Mouse (Mus musculus): ENCODE measurements at regions not wholly inside any gene's neighbourhood (a gene's known extent, or its start where the extent isn't known, plus 50 kb on each side); places are given as distances from the start of the nearest gene placed in this dataset.

DNA sequence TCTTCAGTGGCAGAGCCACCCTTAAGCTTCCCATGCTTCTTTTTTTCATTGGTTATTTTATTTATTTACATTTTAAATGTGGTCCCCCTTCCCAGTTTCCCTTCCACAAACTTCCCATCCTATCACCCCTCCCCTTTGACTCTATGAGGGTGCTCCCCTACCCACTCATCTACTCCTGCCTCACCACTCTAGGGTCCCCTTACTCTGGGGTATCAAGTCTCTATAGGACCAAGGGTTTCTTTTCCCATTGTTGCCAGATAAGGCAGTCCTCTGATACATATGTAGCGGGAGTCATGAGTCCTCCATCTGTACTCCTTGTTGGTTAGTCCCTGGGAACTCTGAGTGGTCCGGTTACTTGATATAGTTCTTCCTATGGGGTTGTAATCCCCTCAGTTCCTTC lies 110.6 kb upstream of the Fgf10 start:
- H3K9me3 ChIP-seq (replicated peaks; ENCODE audit: control insufficient read depth, insufficient read depth, low read length, poor library complexity, severe bottlenecking): no peaks in the 10 kb centered on the region
- no peak overlapping the region for H3K27ac ChIP-seq (ENCODE audit: insufficient read depth, low read length)
- TF ChIP-seq CTCF (IDR thresholded peaks at IDR 0.05; ENCODE audit: low read depth, low read length): no peak
- no peak for TF ChIP-seq EP300 (IDR thresholded peaks at IDR 0.05; ENCODE audit: insufficient read depth, low read depth, low read length)
- TF ChIP-seq POLR2A (IDR thresholded peaks at IDR 0.05; ENCODE audit: insufficient read depth, low read length): no peak
- no peaks in the 10 kb centered on the region for H3K27me3 ChIP-seq (ENCODE audit: control insufficient read depth, insufficient read depth, low read length, poor library complexity, severe bottlenecking)
- H3K4me3 ChIP-seq (ENCODE audit: low read depth, low read length): no peak overlapping the region
- H3K4me1 ChIP-seq (ENCODE audit: control insufficient read depth, insufficient read depth, low read length): no peaks in the 10 kb centered on the region
- no peaks in the 10 kb centered on the region for H3K36me3 ChIP-seq (ENCODE audit: control insufficient read depth, insufficient read depth, low read length, poor library complexity, severe bottlenecking)
- no peak overlapping the region for H3K9ac ChIP-seq (ENCODE audit: low read depth, poor library complexity, severe bottlenecking)

DNA sequence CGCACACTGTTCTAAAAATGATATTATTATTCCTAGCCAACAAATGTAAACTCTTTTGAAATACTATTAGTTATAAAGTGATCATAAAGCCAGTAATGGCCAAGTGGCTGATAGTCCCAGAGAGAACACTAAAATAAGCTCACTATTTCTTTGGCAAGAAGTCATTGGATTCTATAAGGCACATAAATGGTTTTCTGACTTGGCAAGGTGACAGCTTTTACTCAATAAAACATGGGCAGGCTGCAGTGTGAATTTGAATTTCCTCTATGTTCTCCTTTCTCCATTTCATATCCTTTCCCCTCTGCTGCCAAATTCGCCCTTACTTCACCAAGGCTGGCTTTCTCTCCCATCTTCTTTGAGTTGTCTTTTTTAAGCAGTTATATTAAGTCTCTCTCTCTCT lies 117.6 kb upstream of the Fgf10 start:
- no peaks in the 10 kb centered on the region for H3K4me1 ChIP-seq (ENCODE audit: control insufficient read depth, insufficient read depth, low read length)
- H3K27ac ChIP-seq (ENCODE audit: insufficient read depth, low read length): no peak overlapping the region
- TF ChIP-seq EP300 (IDR thresholded peaks at IDR 0.05; ENCODE audit: insufficient read depth, low read depth, low read length): no peak
- no peak for TF ChIP-seq CTCF (IDR thresholded peaks at IDR 0.05; ENCODE audit: low read depth, low read length)
- TF ChIP-seq POLR2A (IDR thresholded peaks at IDR 0.05; ENCODE audit: insufficient read depth, low read length): no peak
- H3K9ac ChIP-seq (ENCODE audit: low read depth, poor library complexity, severe bottlenecking): no peak overlapping the region
- no peak overlapping the region for H3K4me3 ChIP-seq (ENCODE audit: low read depth, low read length)
- H3K9me3 ChIP-seq (replicated peaks; ENCODE audit: control insufficient read depth, insufficient read depth, low read length, poor library complexity, severe bottlenecking): no peaks in the 10 kb centered on the region
- no peaks in the 10 kb centered on the region for H3K36me3 ChIP-seq (ENCODE audit: control insufficient read depth, insufficient read depth, low read length, poor library complexity, severe bottlenecking)
- no peaks in the 10 kb centered on the region for H3K27me3 ChIP-seq (ENCODE audit: control insufficient read depth, insufficient read depth, low read length, poor library complexity, severe bottlenecking)

DNA sequence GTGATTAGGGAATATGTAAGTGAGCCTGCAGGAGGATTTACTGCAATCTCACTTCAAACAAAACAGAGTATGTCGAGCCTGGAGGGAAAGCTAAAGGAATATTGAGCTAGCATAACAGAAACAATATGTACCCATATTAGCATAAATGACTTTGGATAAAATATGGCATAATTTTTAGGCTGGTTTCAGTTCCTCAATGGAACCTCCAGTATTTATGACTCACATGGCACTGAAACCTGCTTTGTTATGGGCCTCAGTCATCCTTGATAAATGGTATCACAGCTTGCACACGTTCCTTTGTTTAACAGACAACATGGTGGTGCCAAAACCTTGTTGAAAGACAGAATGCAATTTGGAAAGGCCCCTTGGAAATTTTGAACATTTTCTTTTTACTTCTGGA lies 130.8 kb upstream of the Fgf10 start:
- H3K27me3 ChIP-seq (ENCODE audit: control insufficient read depth, insufficient read depth, low read length, poor library complexity, severe bottlenecking): no peaks in the 10 kb centered on the region
- no peak overlapping the region for H3K9ac ChIP-seq (ENCODE audit: low read depth, poor library complexity, severe bottlenecking)
- H3K4me3 ChIP-seq (ENCODE audit: low read depth, low read length): no peak overlapping the region
- H3K9me3 ChIP-seq (replicated peaks; ENCODE audit: control insufficient read depth, insufficient read depth, low read length, poor library complexity, severe bottlenecking): no peaks in the 10 kb centered on the region
- no peak for TF ChIP-seq EP300 (IDR thresholded peaks at IDR 0.05; ENCODE audit: insufficient read depth, low read depth, low read length)
- TF ChIP-seq POLR2A (IDR thresholded peaks at IDR 0.05; ENCODE audit: insufficient read depth, low read length): no peak
- no peak for TF ChIP-seq CTCF (IDR thresholded peaks at IDR 0.05; ENCODE audit: low read depth, low read length)
- H3K36me3 ChIP-seq (ENCODE audit: control insufficient read depth, insufficient read depth, low read length, poor library complexity, severe bottlenecking): no peaks in the 10 kb centered on the region
- no peak overlapping the region for H3K27ac ChIP-seq (ENCODE audit: insufficient read depth, low read length)
- H3K4me1 ChIP-seq (ENCODE audit: control insufficient read depth, insufficient read depth, low read length): no peaks in the 10 kb centered on the region

DNA sequence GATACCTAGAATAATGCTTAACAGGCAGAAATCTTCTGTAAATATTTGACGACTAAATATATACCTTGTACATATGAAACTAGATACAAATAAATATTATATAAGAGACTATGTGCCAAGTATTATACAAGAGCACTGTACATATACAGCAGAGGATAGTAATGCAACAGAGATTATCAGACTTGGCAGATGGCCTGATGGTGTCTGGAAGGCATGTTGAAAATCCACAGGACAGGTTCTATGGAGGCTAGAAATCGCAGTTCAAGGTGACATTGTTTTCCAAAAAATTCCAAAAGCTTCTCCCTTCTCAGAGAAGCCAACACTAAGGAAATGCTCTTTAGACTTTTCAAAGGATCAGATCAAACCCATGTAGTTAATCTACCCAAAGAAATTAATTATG lies 126.9 kb upstream of the Mrps30 start:
- H3K9ac ChIP-seq (ENCODE audit: low read depth, poor library complexity, severe bottlenecking): no peak overlapping the region
- no peaks in the 10 kb centered on the region for H3K27me3 ChIP-seq (ENCODE audit: control insufficient read depth, insufficient read depth, low read length, poor library complexity, severe bottlenecking)
- no peaks in the 10 kb centered on the region for H3K36me3 ChIP-seq (ENCODE audit: control insufficient read depth, insufficient read depth, low read length, poor library complexity, severe bottlenecking)
- TF ChIP-seq POLR2A (IDR thresholded peaks at IDR 0.05; ENCODE audit: insufficient read depth, low read length) (no peak), EP300 (IDR thresholded peaks at IDR 0.05; ENCODE audit: insufficient read depth, low read depth, low read length) (no peak), CTCF (IDR thresholded peaks at IDR 0.05; ENCODE audit: low read depth, low read length) (no peak)
- no peak overlapping the region for H3K27ac ChIP-seq (ENCODE audit: insufficient read depth, low read length)
- H3K4me3 ChIP-seq (ENCODE audit: low read depth, low read length): no peak overlapping the region
- H3K9me3 ChIP-seq (replicated peaks; ENCODE audit: control insufficient read depth, insufficient read depth, low read length, poor library complexity, severe bottlenecking): no peaks in the 10 kb centered on the region
- H3K4me1 ChIP-seq (ENCODE audit: control insufficient read depth, insufficient read depth, low read length): no peaks in the 10 kb centered on the region

DNA sequence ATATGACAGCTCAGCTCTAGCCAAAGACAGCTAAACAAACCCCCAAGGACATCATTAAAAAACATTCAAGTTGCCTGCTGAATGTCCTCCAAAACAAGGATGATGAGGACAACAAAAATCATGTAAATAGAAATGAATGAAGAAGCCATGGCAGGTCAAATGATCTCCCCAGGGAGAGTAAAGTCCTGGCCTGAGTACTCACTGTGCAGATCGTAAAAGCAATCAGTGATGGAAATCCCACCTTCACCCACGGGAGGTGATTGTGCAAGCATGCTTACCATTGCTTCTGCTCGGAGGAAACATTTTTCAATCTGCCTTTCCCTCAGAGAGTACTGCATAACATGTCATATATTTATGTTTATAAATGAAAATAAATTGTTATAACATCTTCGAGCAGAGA lies 119.1 kb upstream of the Mrps30 start:
- Histone ChIP-seq H3K4me1 (ENCODE audit: control insufficient read depth, insufficient read depth, low read length) (no peaks in the 10 kb centered on the region), H3K4me3 (ENCODE audit: low read depth, low read length) (no peak overlapping the region), H3K27me3 (ENCODE audit: control insufficient read depth, insufficient read depth, low read length, poor library complexity, severe bottlenecking) (no peaks in the 10 kb centered on the region), H3K9ac (ENCODE audit: low read depth, poor library complexity, severe bottlenecking) (no peak overlapping the region), H3K36me3 (ENCODE audit: control insufficient read depth, insufficient read depth, low read length, poor library complexity, severe bottlenecking) (no peaks in the 10 kb centered on the region), H3K9me3 (replicated peaks; ENCODE audit: control insufficient read depth, insufficient read depth, low read length, poor library complexity, severe bottlenecking) (no peaks in the 10 kb centered on the region), H3K27ac (ENCODE audit: insufficient read depth, low read length) (no peak overlapping the region)
- TF ChIP-seq EP300 (IDR thresholded peaks at IDR 0.05; ENCODE audit: insufficient read depth, low read depth, low read length) (no peak), CTCF (IDR thresholded peaks at IDR 0.05; ENCODE audit: low read depth, low read length) (no peak)

DNA sequence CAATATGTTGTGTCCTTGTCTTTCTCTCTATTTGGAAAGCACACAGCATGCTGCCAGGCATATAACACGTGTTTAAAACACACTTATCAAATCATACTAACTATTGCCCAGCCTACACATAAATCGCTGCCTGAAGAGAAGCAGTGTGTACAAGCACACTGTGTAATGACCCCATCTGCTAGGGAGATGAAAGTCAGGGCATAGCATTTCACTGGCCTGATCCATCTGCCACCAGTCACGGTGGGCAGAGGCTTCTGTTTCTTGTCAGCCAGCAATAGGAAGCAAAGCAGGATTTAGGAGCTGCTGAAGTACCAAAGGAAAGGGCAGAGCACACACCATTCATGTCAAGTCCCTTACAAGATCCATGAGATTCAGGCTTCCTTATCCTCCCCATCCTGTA lies 103.6 kb upstream of the Mrps30 start:
- Histone ChIP-seq H3K4me1 (ENCODE audit: control insufficient read depth, insufficient read depth, low read length) (no peaks in the 10 kb centered on the region), H3K27me3 (ENCODE audit: control insufficient read depth, insufficient read depth, low read length, poor library complexity, severe bottlenecking) (no peaks in the 10 kb centered on the region), H3K9ac (ENCODE audit: low read depth, poor library complexity, severe bottlenecking) (no peak overlapping the region), H3K36me3 (ENCODE audit: control insufficient read depth, insufficient read depth, low read length, poor library complexity, severe bottlenecking) (no peaks in the 10 kb centered on the region), H3K4me3 (ENCODE audit: low read depth, low read length) (no peak overlapping the region), H3K9me3 (replicated peaks; ENCODE audit: control insufficient read depth, insufficient read depth, low read length, poor library complexity, severe bottlenecking) (no peaks in the 10 kb centered on the region), H3K27ac (ENCODE audit: insufficient read depth, low read length) (no peak overlapping the region)
- TF ChIP-seq POLR2A (IDR thresholded peaks at IDR 0.05; ENCODE audit: insufficient read depth, low read length): no peak
- TF ChIP-seq CTCF (IDR thresholded peaks at IDR 0.05; ENCODE audit: low read depth, low read length): no peak
- no peak for TF ChIP-seq EP300 (IDR thresholded peaks at IDR 0.05; ENCODE audit: insufficient read depth, low read depth, low read length)
